Mouse (Mus musculus) adrenal gland, adult (tissue): Measurements from ENCODE around the gene Dolpp1.

ENCODE experiments used
- DNase-seq, 2 experiments: peaks; one replicate each; pipeline ENCODE4 v3.0.0; 2022 to 2023; ENCODE audit warnings: low spot score in 1 of 2; ENCODE audit not compliant: inconsistent age in 2 of 2

The Dolpp1 gene

GRCm38 (mm10) chr2:30392114-30392576 lies at the start of gene Dolpp1:
TSS of gene Dolpp1 (plus strand) at chr2:30392254.
- DNase-seq, result peak; percentile 98

GRCm38 (mm10) chr2:30342544-30342943 lies 49.5 kb upstream of the Dolpp1 start:
- DNase-seq, result no peak

- peak; percentile 80 to 90 for DNase-seq
Observed at GRCm38 (mm10) chr2:30343601-30344137, 48.4 kb upstream of the Dolpp1 start.

- DNase-seq, result no peak
Observed at GRCm38 (mm10) chr2:30345971-30346676, 45.9 kb upstream of the Dolpp1 start.

- DNase-seq, result peak; percentile 71 to 87
Observed at GRCm38 (mm10) chr2:30349196-30349595, 42.9 kb upstream of the Dolpp1 start.

GRCm38 (mm10) chr2:30351149-30351548 lies 40.9 kb upstream of the Dolpp1 start:
- DNase-seq, result peak in 1 of 2 experiments; percentile 64

GRCm38 (mm10) chr2:30355861-30356260 lies 36.2 kb upstream of the Dolpp1 start:
- peak; percentile 13 to 41 for DNase-seq

- peak; percentile 45 to 58 for DNase-seq
Observed at GRCm38 (mm10) chr2:30356266-30356665, 35.8 kb upstream of the Dolpp1 start.

- peak; percentile 18 to 35 for DNase-seq
Observed at GRCm38 (mm10) chr2:30356906-30357305, 35.1 kb upstream of the Dolpp1 start.

GRCm38 (mm10) chr2:30357552-30358510 lies 34.2 kb upstream of the Dolpp1 start:
- DNase-seq, result peak; percentile 33 to 60

GRCm38 (mm10) chr2:30358533-30359531 lies 33.2 kb upstream of the Dolpp1 start, which contains the start of gene Sh3glb2:
TSS of gene Sh3glb2 (minus strand) at chr2:30359337.
- peak; percentile 87 to 93 for DNase-seq

- DNase-seq, result no peak
Observed at GRCm38 (mm10) chr2:30360626-30361025, 31.4 kb upstream of the Dolpp1 start.

- DNase-seq, result no peak
Observed at GRCm38 (mm10) chr2:30362865-30363264, 29.2 kb upstream of the Dolpp1 start.

GRCm38 (mm10) chr2:30363773-30364650 lies 28.0 kb upstream of the Dolpp1 start, which contains the start of gene Miga2:
TSS of gene Miga2 (plus strand) at chr2:30364233.
- DNase-seq, result peak; percentile 99 to 100

GRCm38 (mm10) chr2:30365281-30366069 lies 26.6 kb upstream of the Dolpp1 start:
- peak; percentile 41 to 75 for DNase-seq

- DNase-seq, result no peak
Observed at GRCm38 (mm10) chr2:30366203-30366602, 25.9 kb upstream of the Dolpp1 start.

- no peak for DNase-seq
Observed at GRCm38 (mm10) chr2:30371544-30371943, 20.5 kb upstream of the Dolpp1 start.

- DNase-seq, result no peak
Observed at GRCm38 (mm10) chr2:30372726-30373125, 19.3 kb upstream of the Dolpp1 start.
